Mouse (Mus musculus) intestine, postnatal 0 days (tissue): ENCODE measurements around the gene Serinc5. TPM values are rescaled to one million over a fixed set of nuclear protein-coding genes. Genes with fewer than 3 reads are reported as not detected.

Experiments
- ATAC-seq: fragments of 200-750 bp; cut with Nextera tagmentation; 2 replicates; pipeline ENCODE4 v1.8.0; 2017; ENCODE audit warnings: mild to moderate bottlenecking, moderate TSS enrichment, moderate library complexity
- H3K27ac ChIP-seq: fragments of 300-500 bp; sonication (generic); 2 replicates; pipeline ENCODE4 v1.5.1; 2014; ENCODE audit warnings: mild to moderate bottlenecking, low read depth, low read length, moderate library complexity
- H3K27me3 ChIP-seq: fragments of 300-500 bp; sonication (generic); replicated peaks from 2 replicates; pipeline ENCODE4 v1.6.1; 2014; ENCODE audit warnings: low read length, mixed read lengths; ENCODE audit not compliant: control insufficient read depth, insufficient read depth
- H3K36me3 ChIP-seq: fragments of 300-500 bp; sonication (generic); 2 replicates; pipeline ENCODE4 v1.6.1; 2014; ENCODE audit warnings: mild to moderate bottlenecking, moderate library complexity; ENCODE audit not compliant: control insufficient read depth, insufficient read depth
- H3K4me1 ChIP-seq: fragments of 300-500 bp; sonication (generic); replicated peaks from 2 replicates; pipeline ENCODE4 v1.6.1; 2014; ENCODE audit warnings: antibody characterized with exemption, low read length, mixed read lengths; ENCODE audit not compliant: control insufficient read depth, insufficient read depth
- H3K4me2 ChIP-seq: fragments of 300-500 bp; sonication (generic); replicated peaks from 2 replicates; pipeline ENCODE4 v1.6.1; 2014; ENCODE audit warnings: low read depth, mild to moderate bottlenecking, moderate library complexity
- H3K4me3 ChIP-seq: fragments of 300-500 bp; sonication (generic); 2 replicates; pipeline ENCODE4 v1.5.1; 2014; ENCODE audit warnings: low read depth, low read length
- H3K9ac ChIP-seq: fragments of 300-500 bp; sonication (generic); 2 replicates; pipeline ENCODE4 v1.6.1; 2014; ENCODE audit warnings: mild to moderate bottlenecking, low read depth, low read length
- H3K9me3 ChIP-seq: fragments of 300-500 bp; sonication (generic); 2 replicates; pipeline ENCODE4 v1.6.1; 2016; ENCODE audit warnings: mixed run types; ENCODE audit not compliant: control insufficient read depth
- CTCF ChIP-seq: sonication (generic); IDR thresholded peaks from 2 replicates; pipeline ENCODE4 v1.5.1; 2016; ENCODE audit warnings: low read depth, mild to moderate bottlenecking, control low read depth, antibody characterized with exemption, moderate library complexity
- WGBS: fragments of 180-500 bp; shearing (Covaris S2); extraction: QIAGEN DNeasy Blood & Tissue Kit; methylation state at CpG from one replicate; pipeline ENCODE4 v1.1.7; 2014; 5-methylcytosine and 5-hydroxymethylcytosine counted together
- polyA plus RNA-seq: library from polyadenylated mRNA; unstranded; fragments of >200 nt; fragmentation: Nextera tagmentation; extraction: Ambion mirVana; gene quantifications from 2 replicates; pipeline ENCODE4 v1.2.1, GENCODE M21; 2015

Gene Serinc5
- polyA plus RNA-seq, 1 experiment from 2014 or later, result 10.8 TPM

DNA sequence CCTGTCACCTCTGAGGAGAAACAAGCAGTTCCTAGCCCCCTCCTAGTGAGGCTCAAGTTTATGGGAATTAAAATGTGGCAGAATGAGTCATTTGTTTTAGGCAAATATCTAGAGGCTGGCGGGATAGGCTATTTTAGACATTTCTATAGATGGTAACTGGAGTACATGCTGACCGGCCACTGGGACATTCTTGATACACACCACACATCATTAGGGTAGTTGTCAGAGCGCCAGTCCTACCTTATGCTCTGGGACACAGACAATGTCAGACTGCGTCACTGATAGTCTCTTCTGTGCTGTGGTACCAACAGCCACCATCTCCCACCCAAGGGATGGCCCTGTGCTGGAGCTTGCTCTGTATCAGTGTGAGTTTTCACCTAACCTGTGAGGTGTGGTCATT is 148.2 kb downstream of the Serinc5 start:
- H3K4me1 ChIP-seq, result no peaks in the 10 kb centered on the region
- H3K4me3 ChIP-seq, result no peak overlapping the region
- no peak overlapping the region for H3K4me2 ChIP-seq
- H3K27ac ChIP-seq, result no peak overlapping the region
- H3K9ac ChIP-seq, result no peak overlapping the region
- ATAC-seq, result no peak
- H3K36me3 ChIP-seq, result no peaks in the 10 kb centered on the region
- no peaks in the 10 kb centered on the region for H3K9me3 ChIP-seq
- H3K27me3 ChIP-seq, result 0 out of 2 replicates have a peak, but pooled peaks cover 3% of the 10 kb centered on the region
- TF ChIP-seq CTCF, result no peak
- WGBS, result 80% methylated on average over 4 of the region's 4 CpGs

DNA sequence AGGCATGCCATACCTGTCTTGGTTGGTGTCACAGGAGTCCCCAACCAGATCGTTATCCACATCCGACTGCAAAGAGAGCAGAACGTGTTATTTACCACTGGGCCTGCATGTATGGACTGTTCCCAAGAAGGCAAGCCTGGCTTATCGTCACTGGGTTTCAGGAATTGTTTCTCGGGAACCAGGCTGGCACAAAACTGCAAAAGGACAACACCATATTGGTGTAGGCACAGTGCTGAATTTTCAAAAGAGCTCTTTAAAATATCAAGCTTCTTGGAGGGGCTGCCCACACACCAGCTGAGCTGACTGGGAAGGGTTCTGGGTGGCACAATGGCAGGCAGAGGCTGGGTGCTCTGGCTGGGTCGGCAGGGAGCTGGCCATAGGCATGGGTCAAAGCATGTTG is 149.6 kb downstream of the Serinc5 start:
- no peak overlapping the region for H3K9ac ChIP-seq
- no peak for TF ChIP-seq CTCF
- no peaks in the 10 kb centered on the region for H3K36me3 ChIP-seq
- no peak overlapping the region for H3K4me2 ChIP-seq
- H3K9me3 ChIP-seq, result no peaks in the 10 kb centered on the region
- 87% methylated on average over 6 of the region's 6 CpGs for WGBS
- no peak for ATAC-seq
- no peak overlapping the region for H3K27ac ChIP-seq
- H3K4me3 ChIP-seq, result no peak overlapping the region
- 0 out of 2 replicates have a peak, but pooled peaks cover 3% of the 10 kb centered on the region for H3K27me3 ChIP-seq
- H3K4me1 ChIP-seq, result no peaks in the 10 kb centered on the region

Other genes with a start within 250 kb of the Serinc5 start
- gene Ankrd34b, start 185.2 kb upstream of the Serinc5 start, polyA plus RNA-seq, result 0.08 and 0.09 TPM in 2 replicates
- gene Fam151b, start 127.1 kb upstream of the Serinc5 start, polyA plus RNA-seq, result 0.29 and 0.46 TPM in 2 replicates
- 3.5 TPM in 2 replicates for gene Zfyve16, start 80.2 kb upstream of the Serinc5 start, polyA plus RNA-seq
- gene Spz1, start 34.9 kb upstream of the Serinc5 start, polyA plus RNA-seq, result not detected in 2 replicates
- gene Thbs4, start 183.7 kb downstream of the Serinc5 start, polyA plus RNA-seq, result 6.3 and 7.1 TPM in 2 replicates
- gene Mtx3, start 233.7 kb downstream of the Serinc5 start, polyA plus RNA-seq, result 2.1 and 2.8 TPM in 2 replicates